Mouse (Mus musculus): ENCODE measurements around the gene Ina.

DNA sequence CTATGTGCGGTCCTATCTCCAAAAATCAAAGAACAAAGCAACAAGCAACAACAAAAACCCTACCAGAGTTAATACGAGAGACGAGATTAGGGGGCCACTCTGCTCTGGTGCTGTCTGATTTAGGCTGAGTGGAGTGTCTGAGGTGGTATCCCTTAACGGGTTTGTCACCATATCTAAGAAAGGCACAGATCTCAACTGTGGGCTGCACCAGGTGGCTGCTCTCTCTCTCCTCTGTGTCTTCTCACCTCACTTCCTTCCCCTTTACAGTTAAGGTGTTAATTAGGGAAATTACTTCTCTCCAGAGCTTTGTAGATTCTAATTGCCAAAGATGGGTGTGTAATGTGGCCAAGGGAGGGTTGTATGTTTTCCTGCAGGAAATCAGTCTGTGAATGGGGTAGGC lies 8.2 kb downstream of the Ina start:
- TF ChIP-seq CTCF (IDR thresholded peaks at IDR 0.05; ENCODE audit: borderline replicate concordance, extremely low read depth, insufficient read depth, insufficient read length), result no peak
- no peak for TF ChIP-seq POLR2A (IDR thresholded peaks at IDR 0.05; ENCODE audit: borderline replicate concordance, extremely low read depth, insufficient read depth, insufficient read length, poor library complexity, severe bottlenecking)

All from brain, embryonic 14.5 days (tissue).